Mouse (Mus musculus) liver, postnatal 0 days (tissue): ENCODE data around the gene Dcx. TPM values are rescaled to one million over a fixed set of nuclear protein-coding genes. Genes with fewer than 3 reads are reported as not detected.

ENCODE experiments used
- ATAC-seq: fragments of 200-750 bp; cut with Nextera tagmentation; 2 replicates; pipeline ENCODE4 v1.8.0; 2017; ENCODE audit warnings: mild to moderate bottlenecking, moderate library complexity
- DNase-seq: peaks from one replicate; pipeline ENCODE4 v3.0.0-alpha.2; 2016
- H3K27ac ChIP-seq: fragments of 300-500 bp; sonication (generic); 2 replicates; pipeline ENCODE4 v1.5.1; 2014; ENCODE audit warnings: antibody characterized with exemption, moderate library complexity, mild to moderate bottlenecking, low read depth
- H3K27me3 ChIP-seq: fragments of 300-500 bp; sonication (generic); 2 replicates; pipeline ENCODE4 v1.6.1; 2014; ENCODE audit warnings: low read length, control low read depth, mixed read lengths; ENCODE audit not compliant: insufficient read depth
- H3K36me3 ChIP-seq: fragments of 300-500 bp; sonication (generic); replicated peaks from 2 replicates; pipeline ENCODE4 v1.6.1; 2014; ENCODE audit warnings: mild to moderate bottlenecking, control low read depth, low read length, moderate library complexity, mixed read lengths; ENCODE audit not compliant: insufficient read depth
- H3K4me1 ChIP-seq: fragments of 300-500 bp; sonication (generic); 2 replicates; pipeline ENCODE4 v1.6.1; 2014; ENCODE audit warnings: antibody characterized with exemption, mild to moderate bottlenecking, control low read depth; ENCODE audit not compliant: insufficient read depth
- H3K4me2 ChIP-seq: fragments of 300-500 bp; sonication (generic); 2 replicates; pipeline ENCODE4 v1.6.1; 2014; ENCODE audit warnings: low read depth, mild to moderate bottlenecking, low read length, moderate library complexity, mixed read lengths
- H3K4me3 ChIP-seq: fragments of 300-500 bp; sonication (generic); 2 replicates; pipeline ENCODE4 v1.5.1; 2014; ENCODE audit warnings: low read depth, low read length
- H3K9ac ChIP-seq: fragments of 300-500 bp; sonication (generic); replicated peaks from 2 replicates; pipeline ENCODE4 v1.6.1; 2014; ENCODE audit warnings: mild to moderate bottlenecking, moderate library complexity
- H3K9me3 ChIP-seq: fragments of 300-500 bp; sonication (generic); 2 replicates; pipeline ENCODE4 v1.6.1; 2016; ENCODE audit warnings: mild to moderate bottlenecking, control low read depth, low read length, mixed read lengths
- CTCF ChIP-seq: sonication (generic); IDR thresholded peaks from 2 replicates; pipeline ENCODE4 v1.5.1; 2016; ENCODE audit warnings: antibody characterized with exemption, low read depth
- EP300 ChIP-seq: IDR thresholded peaks from 2 replicates; pipeline ENCODE4 v1.6.1; 2016; ENCODE audit warnings: antibody characterized with exemption, low read depth, mild to moderate bottlenecking
- WGBS: fragments of 180-500 bp; shearing (Covaris S2); extraction: QIAGEN DNeasy Blood & Tissue Kit; methylation state at CpG from one replicate; pipeline ENCODE4 v1.1.7; 2014; ENCODE audit not compliant: insufficient replicate concordance; 5-methylcytosine and 5-hydroxymethylcytosine counted together
- microRNA-seq: library from miRNA; unstranded; fragments of <30 nt; microRNA quantifications from one replicate; pipeline ENCODE4, GENCODE M21; 2016
- polyA plus RNA-seq: library from polyadenylated mRNA; unstranded; fragments of >200 nt; fragmentation: Nextera tagmentation; extraction: Ambion mirVana; gene quantifications from 2 replicates; pipeline ENCODE4 v1.2.1, GENCODE M21; 2015

Gene Dcx
- polyA plus RNA-seq, 1 experiment from 2014 or later, result 0.07 TPM

GRCm38 (mm10) chrX:143851351-143851750, 81.8 kb downstream of the Dcx start:
- Histone ChIP-seq H3K4me1 (no peaks in the 10 kb centered on the region), H3K36me3 (no peaks in the 10 kb centered on the region), H3K27me3 (no peaks in the 10 kb centered on the region), H3K9ac (no peak overlapping the region), H3K27ac (no peak overlapping the region), H3K9me3 (no peaks in the 10 kb centered on the region), H3K4me2 (no peak overlapping the region), H3K4me3 (no peak overlapping the region)
- ATAC-seq, result no peak
- 75% methylated on average over 3 of the region's 3 CpGs for WGBS
- no peak for TF ChIP-seq EP300
- no peak for TF ChIP-seq CTCF
- no peak for DNase-seq

DNA sequence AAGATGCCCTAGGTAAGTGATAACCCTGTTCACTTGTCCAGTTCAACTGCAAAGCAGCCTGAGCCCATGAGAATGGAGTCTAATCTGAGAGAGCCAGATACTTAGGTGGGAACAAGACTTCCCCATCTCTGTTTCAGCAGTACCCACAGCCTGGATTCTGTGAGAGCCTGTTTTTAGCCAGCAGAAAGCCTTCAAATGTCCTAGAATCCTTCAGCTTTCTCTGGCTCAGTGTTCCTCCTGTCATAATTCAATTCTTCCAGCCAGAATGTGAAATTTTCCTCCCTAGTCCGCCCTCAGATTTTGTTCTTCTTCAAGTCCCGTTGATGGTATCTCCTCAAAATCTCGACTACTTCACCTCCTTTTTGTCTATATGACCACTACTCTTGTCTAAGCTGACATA, 83.1 kb downstream of the Dcx start:
- Histone ChIP-seq H3K4me3 (no peak overlapping the region), H3K27me3 (no peaks in the 10 kb centered on the region), H3K9me3 (no peaks in the 10 kb centered on the region), H3K36me3 (no peaks in the 10 kb centered on the region), H3K4me2 (no peak overlapping the region), H3K9ac (no peak overlapping the region), H3K4me1 (no peaks in the 10 kb centered on the region), H3K27ac (no peak overlapping the region)
- no peak for DNase-seq
- 71% methylated on average over 3 of the region's 3 CpGs for WGBS
- TF ChIP-seq EP300 (no peak), CTCF (no peak)
- ATAC-seq, result no peak

GRCm38 (mm10) chrX:143846637-143847036, 86.5 kb downstream of the Dcx start:
- no peak for DNase-seq
- WGBS, result 75% methylated on average over 3 of the region's 3 CpGs
- no peak for TF ChIP-seq CTCF
- no peak for TF ChIP-seq EP300
- Histone ChIP-seq H3K9ac (no peak overlapping the region), H3K36me3 (no peaks in the 10 kb centered on the region), H3K27ac (no peak overlapping the region), H3K4me2 (no peak overlapping the region), H3K4me1 (no peaks in the 10 kb centered on the region), H3K4me3 (no peak overlapping the region), H3K9me3 (no peaks in the 10 kb centered on the region), H3K27me3 (no peaks in the 10 kb centered on the region)
- no peak for ATAC-seq

DNA sequence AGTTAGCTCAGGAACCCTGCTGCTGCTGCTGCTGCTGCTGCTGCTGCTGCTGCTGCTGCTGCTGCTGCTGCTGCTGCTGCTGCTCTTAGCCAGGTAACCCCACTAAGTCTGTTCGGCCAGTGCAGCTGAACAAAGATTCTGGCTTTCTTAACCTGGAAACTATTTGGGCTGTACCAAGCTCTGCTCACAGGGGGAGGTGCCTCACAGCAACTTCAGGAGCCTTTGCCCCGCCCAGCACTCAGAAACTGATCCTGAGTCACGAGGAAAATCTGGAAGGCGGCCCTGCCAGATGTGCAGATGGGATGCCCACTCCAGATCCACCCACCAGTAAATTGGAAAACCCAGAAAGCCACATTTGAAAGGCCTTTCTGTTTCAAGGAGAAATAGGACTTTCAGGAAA, 105.9 kb downstream of the Dcx start, which contains the start of gene Capn6:
TSS of gene Capn6 (minus strand) at position 203 of the 400 bp plus-strand sequence.
- Histone ChIP-seq H3K36me3 (no peaks in the 10 kb centered on the region), H3K27ac (no peak within 1 kb of the TSS), H3K27me3 (no peaks in the 10 kb centered on the region; the same call in 1 of the 2 replicates), H3K4me3 (no peak within 1 kb of the TSS), H3K4me1 (no peaks in the 10 kb centered on the region), H3K4me2 (no peak within 1 kb of the TSS), H3K9me3 (no peaks in the 10 kb centered on the region), H3K9ac (no peak within 1 kb of the TSS)
- DNase-seq, result peak; percentile 13
- ATAC-seq, result no peak
- WGBS, result 60% methylated on average over 4 of the region's 4 CpGs
- TF ChIP-seq CTCF (no peak), EP300 (no peak)

- no peak overlapping the region for H3K9ac ChIP-seq
- H3K4me3 ChIP-seq, result no peak overlapping the region
- 30% methylated on average over 4 of the region's 4 CpGs for WGBS
- no peaks in the 10 kb centered on the region for H3K36me3 ChIP-seq
- H3K4me1 ChIP-seq, result no peaks in the 10 kb centered on the region
- DNase-seq (no peak), ATAC-seq (no peak)
- H3K9me3 ChIP-seq, result no peaks in the 10 kb centered on the region
- TF ChIP-seq CTCF, result no peak
- TF ChIP-seq EP300, result no peak
- no peak overlapping the region for H3K27ac ChIP-seq
- no peak overlapping the region for H3K4me2 ChIP-seq
- H3K27me3 ChIP-seq, result no peaks in the 10 kb centered on the region; the same call in 1 of the 2 replicates
These were observed 106.6 kb downstream of the Dcx start for GRCm38 (mm10) chrX:143826521-143826920.

GRCm38 (mm10) chrX:143818961-143819360, 114.2 kb downstream of the Dcx start:
- no peaks in the 10 kb centered on the region for H3K9me3 ChIP-seq
- H3K9ac ChIP-seq, result no peak overlapping the region
- ATAC-seq (no peak), DNase-seq (no peak)
- H3K4me1 ChIP-seq, result no peaks in the 10 kb centered on the region
- TF ChIP-seq CTCF, result no peak
- no peak for TF ChIP-seq EP300
- H3K36me3 ChIP-seq, result no peaks in the 10 kb centered on the region
- H3K4me3 ChIP-seq, result no peak overlapping the region
- WGBS, result 83% methylated on average over 2 of the region's 2 CpGs
- H3K27ac ChIP-seq, result no peak overlapping the region
- H3K4me2 ChIP-seq, result no peak overlapping the region
- H3K27me3 ChIP-seq, result no peaks in the 10 kb centered on the region

- no peak for DNase-seq
- WGBS, result 62% methylated on average over 1 of the region's 1 CpGs
- no peak overlapping the region for H3K4me3 ChIP-seq
- H3K9me3 ChIP-seq, result no peaks in the 10 kb centered on the region
- H3K27ac ChIP-seq, result no peak overlapping the region
- no peak for ATAC-seq
- no peaks in the 10 kb centered on the region for H3K36me3 ChIP-seq
- H3K27me3 ChIP-seq, result no peaks in the 10 kb centered on the region
- H3K9ac ChIP-seq, result no peak overlapping the region
- no peak overlapping the region for H3K4me2 ChIP-seq
- no peaks in the 10 kb centered on the region for H3K4me1 ChIP-seq
- TF ChIP-seq EP300 (no peak), CTCF (no peak)
These were observed 117.2 kb downstream of the Dcx start for GRCm38 (mm10) chrX:143815948-143816347.

Small RNA genes lying within 50 kb of the gene (microRNA-seq; reads per million reads assigned to microRNA genes)
- gene Gm47298, result not detected

Other genes with a start within 250 kb of the Dcx start
- gene Capn6, start 105.9 kb downstream of the Dcx start, polyA plus RNA-seq, result 10.0 and 10.7 TPM in 2 replicates
- 0.06 and 0.14 TPM in 2 replicates for gene A730046J19Rik, start 220.4 kb upstream of the Dcx start, polyA plus RNA-seq